18 mouse cellular contexts compared by ENCODE assay signal in the genomic region with DNA sequence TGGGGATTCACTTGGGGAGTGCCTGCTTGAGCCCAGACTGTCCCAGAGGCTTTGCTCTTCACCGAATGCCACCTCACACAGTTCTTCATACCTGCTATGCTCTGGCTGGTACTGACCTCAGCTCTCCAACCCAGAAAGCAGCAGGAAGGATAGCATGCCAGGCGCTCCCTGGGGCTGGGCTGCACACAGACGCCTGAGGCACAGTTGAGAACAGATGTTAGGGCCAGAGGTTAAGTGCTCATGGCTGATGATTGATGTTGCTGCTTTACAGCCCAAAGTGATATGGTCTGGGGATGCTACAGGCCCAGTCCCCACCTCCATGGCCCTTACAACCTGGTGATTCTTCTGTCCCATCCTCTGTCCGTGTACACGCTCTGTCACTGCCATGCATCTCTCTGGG. TPM values are rescaled to one million over a fixed set of nuclear protein-coding genes. Genes with fewer than 3 reads are reported as not detected.
A peak's percentile ranks its signal among the peaks of the same experiment; 100 is the strongest.
DNase-seq lines count a peak whose midpoint lies in the region; ATAC-seq and TF ChIP-seq lines count a peak whose summit lies in the region.
"Had no signal": no experiment of that assay in that cellular context is flagged by ENCODE, and none has a peak within 500 bp of the region (broad histone marks: within the 10 kb centered on the region; RNA-seq: fewer than 3 reads in every experiment).

No protein-coding gene starts in this region.

- no peaks in the 10 kb centered on the region for H3K9me3 ChIP-seq in limb, embryonic 12.5 days

- H3K27ac ChIP-seq in kidney, adult 2 months (ENCODE audit: insufficient read depth, low read depth, low read length): no peak overlapping the region
- 0 out of 2 replicates have a peak overlapping the region, but pooled peaks have one; percentile 17 for H3K27ac ChIP-seq in limb, embryonic 12.5 days
- H3K27ac ChIP-seq in layer of hippocampus, adult 2 months: no peak overlapping the region

- no peaks in the 10 kb centered on the region for H3K36me3 ChIP-seq in kidney, adult 2 months (ENCODE audit: control insufficient read depth, insufficient read depth, low read length)
- H3K36me3 ChIP-seq in limb, embryonic 12.5 days: no peaks in the 10 kb centered on the region

- no peak overlapping the region for H3K4me3 ChIP-seq in kidney, adult 2 months (ENCODE audit: insufficient read depth, low read depth, low read length)
- no peak overlapping the region for H3K4me3 ChIP-seq in limb, embryonic 12.5 days (replicated peaks)
- no peak overlapping the region for H3K4me3 ChIP-seq in layer of hippocampus, adult 2 months
- H3K4me3 ChIP-seq: erythroblast, embryonic 14.5 days had no signal

- ATAC-seq in limb, embryonic 12.5 days (ENCODE audit: insufficient number of reproducible peaks, insufficient read depth, low FRiP score, low TSS enrichment, low read depth): no peak
- ATAC-seq: midbrain, embryonic 16.5 days had no signal

- no peak overlapping the region for H3K4me2 ChIP-seq in limb, embryonic 12.5 days

- H3K9ac ChIP-seq in limb, embryonic 12.5 days (replicated peaks): no peak overlapping the region

- no peaks in the 10 kb centered on the region for H3K4me1 ChIP-seq in kidney, adult 2 months (ENCODE audit: control insufficient read depth, insufficient read depth, low read length)
- H3K4me1 ChIP-seq in limb, embryonic 12.5 days (replicated peaks): peaks cover 42% of the 10 kb centered on the region

- WGBS in kidney, adult 2 months: 66% methylated on average over 5 of the region's 5 CpGs
- WGBS in limb, embryonic 12.5 days: 28% methylated on average over 5 of the region's 5 CpGs

- no peak for TF ChIP-seq POLR2A in kidney, adult 2 months (IDR thresholded peaks at IDR 0.05; ENCODE audit: low read depth, low read length)

- DNase-seq in kidney, adult 2 months: peak; percentile 14
- DNase-seq in kidney, adult 18-20 months: no peak
- peak; percentile 77 for DNase-seq in NIH3T3 (ENCODE audit: low read depth)
- peak; percentile 64 for DNase-seq in forelimb bud, embryonic 11.5 days (ENCODE audit: low read depth, low spot score)
- no peak for DNase-seq in layer of hippocampus, adult 2 months (ENCODE audit: low spot score in 2 of 2)
- no peak for DNase-seq in Muller cell, postnatal 12 days (ENCODE audit: inconsistent ontology term)
- DNase-seq in layer of hippocampus, adult 18-20 months (ENCODE audit: low spot score in 2 of 2): no peak
- DNase-seq: B cell, adult 2 months; cerebellum, adult 11 months; cerebellum, postnatal 36 days; lung, postnatal 36 days had no signal

- TF ChIP-seq CTCF in kidney, adult 2 months (conservative IDR thresholded peaks at IDR 0.05; ENCODE audit: insufficient read depth, insufficient read length, low read depth, low read length): no peak
- no peak for TF ChIP-seq CTCF in layer of hippocampus, adult 2 months (conservative IDR thresholded peaks at IDR 0.05)

- H3K27me3 ChIP-seq in kidney, adult 2 months (replicated peaks; ENCODE audit: control insufficient read depth, insufficient read depth, low read length): no peaks in the 10 kb centered on the region
- peaks cover 47% of the 10 kb centered on the region for H3K27me3 ChIP-seq in limb, embryonic 12.5 days

RNA-seq across cellular contexts. Expression of gene Dmrtb1, which starts 59.1 kb away (rescaled TPM):
- 0.11 and 0.20 TPM in 2 replicates for polyA plus RNA-seq in kidney, adult 2 months (2012; rRNA removed)
- polyA plus RNA-seq in limb, embryonic 12.5 days (2016; fragmentation: Nextera tagmentation; extraction: Ambion mirVana): 0.25 and 0.27 TPM in 2 replicates
- under 1 TPM; 0.27 to 0.49 TPM for total RNA-seq in layer of hippocampus, adult 2 months (2021)
- under 1 TPM; 0.40 to 0.43 TPM for total RNA-seq in layer of hippocampus, adult 18-20 months (2021)
- total RNA-seq: gastrocnemius, postnatal 4 days had no signal
- polyA plus RNA-seq: heart, embryonic 14.5 days; intestine, embryonic 14.5 days; liver, embryonic 16.5 days had no signal

Comparison
In these comparisons a context has a peak if more than half of its experiments do, and no peak if none do; other contexts are left out.
1. DNase-seq: peak in kidney, adult 2 months (single experiment), NIH3T3 (single experiment) and forelimb bud, embryonic 11.5 days (single experiment); none in kidney, adult 18-20 months (single experiment), layer of hippocampus, adult 2 months (0 of 2), Muller cell, postnatal 12 days (single experiment) and layer of hippocampus, adult 18-20 months (0 of 2).